Mouse (Mus musculus) hematopoietic stem cell, adult 5-6 weeks (primary cell): ENCODE results near the gene Edn1. TPM values are rescaled to one million over a fixed set of nuclear protein-coding genes. Genes with fewer than 3 reads are reported as not detected.

Experiments used
- total RNA-seq: library from RNA; stranded (forward); fragments of 172-1452, 232-1000 nt; gene quantifications from 2 replicates; pipeline ENCODE4 v1.2.3, GENCODE M21; 2017

Edn1 gene
- total RNA-seq, 1 experiment from 2014 or later, result 0.15 TPM

Other genes starting within 250 kb of the Edn1 start
- gene Hivep1, start 249.5 kb upstream of the Edn1 start, total RNA-seq, result 14.1 and 23.1 TPM in 2 replicates